In genomic region chr12:32292749-32293128, GRCm38 (mm10) we compare ENCODE assay signal across 8 mouse cellular contexts.
A peak's percentile ranks its signal among the peaks of the same experiment; 100 is the strongest.
DNase-seq lines count a peak whose midpoint lies in the region; ATAC-seq and TF ChIP-seq lines count a peak whose summit lies in the region.

No protein-coding gene starts in this region.

- peaks cover 16% of the 10 kb centered on the region; the same call in 1 of the 2 replicates for H3K4me1 ChIP-seq in heart, embryonic 13.5 days
- H3K4me1 ChIP-seq in liver, postnatal 0 days (ENCODE audit: insufficient read depth): peaks cover 10% of the 10 kb centered on the region; the same call in 1 of the 2 replicates

- TF ChIP-seq EP300 in liver, postnatal 0 days (IDR thresholded peaks at IDR 0.05; ENCODE audit: low read depth): no peak; the same call in 1 of the 2 replicates

- H3K36me3 ChIP-seq in heart, embryonic 13.5 days: no peaks in the 10 kb centered on the region
- H3K36me3 ChIP-seq in liver, postnatal 0 days (replicated peaks; ENCODE audit: insufficient read depth, low read length): no peaks in the 10 kb centered on the region

- H3K27me3 ChIP-seq in heart, embryonic 13.5 days (replicated peaks): no peaks in the 10 kb centered on the region
- no peaks in the 10 kb centered on the region for H3K27me3 ChIP-seq in liver, postnatal 0 days (ENCODE audit: insufficient read depth, low read length)

- H3K4me2 ChIP-seq in heart, embryonic 13.5 days: 0 out of 2 replicates have a peak overlapping the region, but pooled peaks have one; percentile 77
- H3K4me2 ChIP-seq in liver, postnatal 0 days (ENCODE audit: low read depth, low read length): peak overlapping the region; percentile 66

- DNase-seq in CD4-positive helper T cell, adult 2 months (ENCODE audit: low read depth, low spot score): peak; percentile 58
- DNase-seq in MEL-GATA-1-ER (ENCODE audit: extremely low read depth, low read depth) (peak; percentile 22), MN1 (ENCODE audit: low spot score) (no peak)
- peak; percentile 41 for DNase-seq in liver, postnatal 0 days
- DNase-seq in spleen, adult 12 weeks (ENCODE audit: low spot score): peak; percentile 48
- DNase-seq in right cerebral cortex, adult 18-20 months: no peak
- no peak for DNase-seq in left cerebral cortex, postnatal 25 days (ENCODE audit: low spot score in 2 of 2)

- no peaks in the 10 kb centered on the region for H3K9me3 ChIP-seq in heart, embryonic 13.5 days
- no peaks in the 10 kb centered on the region for H3K9me3 ChIP-seq in liver, postnatal 0 days (ENCODE audit: low read length)

- no peak overlapping the region for H3K9ac ChIP-seq in heart, embryonic 13.5 days
- H3K9ac ChIP-seq in liver, postnatal 0 days (replicated peaks): no peak overlapping the region; the same call in 1 of the 2 replicates

- intact Hi-C loops in left cerebral cortex, postnatal 25 days (cut with DNase I): loop anchor here (1.0 kb wide), 2 partner anchors 87 to 605 kb away; no protein-coding TSS in a partner anchor

- TF ChIP-seq CTCF in liver, postnatal 0 days (IDR thresholded peaks at IDR 0.05; ENCODE audit: low read depth): peak; percentile 51

- no peak overlapping the region for H3K4me3 ChIP-seq in heart, embryonic 13.5 days
- H3K4me3 ChIP-seq in liver, postnatal 0 days (ENCODE audit: low read depth, low read length): peak overlapping the region; percentile 30

- no peak; the same call in 1 of the 2 replicates for ATAC-seq in heart, embryonic 13.5 days (ENCODE audit: extremely low read depth, insufficient number of reproducible peaks, low FRiP score, low TSS enrichment)
- peak; percentile 53 for ATAC-seq in liver, postnatal 0 days

- H3K27ac ChIP-seq in heart, embryonic 13.5 days (replicated peaks): no peak overlapping the region
- H3K27ac ChIP-seq in liver, postnatal 0 days (ENCODE audit: low read depth): peak overlapping the region; percentile 89

- 59% methylated on average over 5 of the region's 5 CpGs for WGBS in heart, embryonic 13.5 days
- 36% methylated on average over 5 of the region's 5 CpGs for WGBS in liver, postnatal 0 days (ENCODE audit: insufficient replicate concordance)

Comparison
In these comparisons a context has a peak if more than half of its experiments do, and no peak if none do; other contexts are left out.
1. DNase-seq: peak in CD4-positive helper T cell, adult 2 months (single experiment), MEL-GATA-1-ER (single experiment), liver, postnatal 0 days (single experiment) and spleen, adult 12 weeks (single experiment); none in right cerebral cortex, adult 18-20 months (single experiment), MN1 (single experiment) and left cerebral cortex, postnatal 25 days (0 of 2).